Mouse (Mus musculus) cerebral cortex, adult 2 months (tissue): ENCODE data around the gene Iqcn.

Source experiments
- WGBS: fragments of 180-500 bp; shearing (Covaris S2); methylation state at CpG from one replicate; pipeline ENCODE4 v1.1.7; 2018; 5-methylcytosine and 5-hydroxymethylcytosine counted together

Iqcn gene

GRCm38 (mm10) chr8:70700555-70700922 lies 2.7 kb upstream of the Iqcn start:
- 1% methylated on average over 20 of the region's 20 CpGs for WGBS

- 41% methylated on average over 10 of the region's 10 CpGs for WGBS
Measured at GRCm38 (mm10) chr8:70701048-70701981, 1.9 kb upstream of the Iqcn start.

- WGBS = 72% methylated on average over 2 of the region's 2 CpGs
Measured at GRCm38 (mm10) chr8:70701982-70702841, 1.0 kb upstream of the Iqcn start.

GRCm38 (mm10) chr8:70702842-70703182 lies 445 bp upstream of the Iqcn start:
- WGBS = 60% methylated on average over 3 of the region's 3 CpGs

GRCm38 (mm10) chr8:70708281-70708680 lies 5.0 kb downstream of the Iqcn start:
- 89% methylated on average over 14 of the region's 14 CpGs for WGBS

DNA sequence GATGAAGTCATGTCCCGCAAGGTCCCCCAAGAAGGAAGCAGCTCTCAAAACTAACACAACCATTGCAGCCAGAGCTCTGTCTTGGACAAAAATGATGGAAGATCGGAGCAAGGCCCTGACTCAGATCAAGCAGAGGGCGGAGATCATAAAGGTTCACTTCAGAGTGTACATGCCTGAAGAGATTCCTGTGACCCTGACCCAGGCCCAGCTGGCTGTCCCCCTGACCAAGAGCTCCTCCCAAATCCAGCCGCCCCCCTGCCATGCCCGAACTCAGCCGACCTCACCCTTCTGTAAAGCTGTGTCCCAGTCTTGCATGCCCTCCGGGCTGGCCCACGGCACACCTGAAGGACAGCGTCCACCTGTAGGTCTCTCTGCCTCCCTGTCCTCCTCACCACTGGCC lies 6.5 kb downstream of the Iqcn start:
- 94% methylated on average over 9 of the region's 9 CpGs for WGBS

DNA sequence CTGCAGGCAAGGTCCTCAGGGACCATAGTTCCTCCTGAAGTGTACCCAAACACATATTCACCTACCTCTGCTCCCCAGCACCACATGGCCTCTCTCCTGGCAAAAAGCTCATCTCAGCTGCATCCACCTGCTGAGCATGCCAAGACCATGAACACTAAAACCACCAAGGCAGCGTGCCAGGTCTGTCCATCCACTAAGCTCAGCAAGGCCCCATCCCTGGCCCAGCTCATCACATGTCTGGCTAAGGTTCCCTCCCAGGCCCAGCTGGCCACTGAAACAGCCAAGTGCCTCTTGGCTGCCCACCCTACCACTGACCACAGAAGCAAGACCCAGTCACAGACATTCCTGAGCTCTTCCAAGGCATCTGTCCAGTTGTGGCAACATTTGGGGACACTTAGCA lies 7.0 kb downstream of the Iqcn start:
- whole genome bisulfite sequencing = 93% methylated on average over 1 of the region's 1 CpGs

- WGBS = 93% methylated on average over 11 of the region's 11 CpGs
Measured at GRCm38 (mm10) chr8:70711041-70711440, 7.8 kb downstream of the Iqcn start.

DNA sequence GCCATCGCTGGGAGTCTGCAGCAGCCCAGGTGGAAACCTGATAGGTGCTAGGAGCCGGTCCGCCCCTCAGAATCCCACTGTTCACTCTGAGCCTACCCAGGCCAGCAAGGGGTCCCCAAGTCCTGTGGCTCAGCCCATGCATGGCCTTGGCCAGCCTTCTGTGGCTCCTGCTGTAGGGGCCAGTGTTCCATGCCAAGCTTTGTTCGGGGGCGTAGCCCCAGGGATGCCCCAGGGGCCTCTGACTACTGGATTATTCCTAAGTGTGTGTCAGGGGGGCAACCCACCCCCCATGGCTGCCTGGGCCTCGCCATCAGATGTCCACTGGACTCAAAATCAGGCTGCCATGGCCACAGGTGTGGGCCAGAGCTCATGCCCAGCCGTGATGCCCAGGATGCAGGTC lies 10.7 kb downstream of the Iqcn start:
- 86% methylated on average over 7 of the region's 7 CpGs for WGBS

DNA sequence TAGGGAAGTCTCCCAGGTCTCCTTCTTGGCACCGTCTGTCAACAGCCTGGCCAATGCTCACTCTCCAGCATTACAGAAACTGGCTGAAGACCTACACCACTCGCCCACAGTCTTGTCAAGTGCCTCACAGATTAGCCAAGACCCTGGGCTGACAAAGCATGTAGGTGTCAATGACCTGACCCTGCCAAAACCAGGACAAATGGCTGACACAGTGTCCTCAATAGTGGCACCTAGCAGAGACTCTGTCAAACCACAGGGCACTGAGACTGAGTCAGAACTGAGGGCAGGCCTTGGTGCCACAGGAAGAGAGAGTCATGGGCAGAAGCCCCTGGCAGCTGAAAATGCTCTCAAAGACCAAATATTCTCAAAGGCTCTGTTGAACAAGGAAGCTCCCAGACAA lies 11.8 kb downstream of the Iqcn start:
- WGBS = 87% methylated on average over 2 of the region's 2 CpGs

DNA sequence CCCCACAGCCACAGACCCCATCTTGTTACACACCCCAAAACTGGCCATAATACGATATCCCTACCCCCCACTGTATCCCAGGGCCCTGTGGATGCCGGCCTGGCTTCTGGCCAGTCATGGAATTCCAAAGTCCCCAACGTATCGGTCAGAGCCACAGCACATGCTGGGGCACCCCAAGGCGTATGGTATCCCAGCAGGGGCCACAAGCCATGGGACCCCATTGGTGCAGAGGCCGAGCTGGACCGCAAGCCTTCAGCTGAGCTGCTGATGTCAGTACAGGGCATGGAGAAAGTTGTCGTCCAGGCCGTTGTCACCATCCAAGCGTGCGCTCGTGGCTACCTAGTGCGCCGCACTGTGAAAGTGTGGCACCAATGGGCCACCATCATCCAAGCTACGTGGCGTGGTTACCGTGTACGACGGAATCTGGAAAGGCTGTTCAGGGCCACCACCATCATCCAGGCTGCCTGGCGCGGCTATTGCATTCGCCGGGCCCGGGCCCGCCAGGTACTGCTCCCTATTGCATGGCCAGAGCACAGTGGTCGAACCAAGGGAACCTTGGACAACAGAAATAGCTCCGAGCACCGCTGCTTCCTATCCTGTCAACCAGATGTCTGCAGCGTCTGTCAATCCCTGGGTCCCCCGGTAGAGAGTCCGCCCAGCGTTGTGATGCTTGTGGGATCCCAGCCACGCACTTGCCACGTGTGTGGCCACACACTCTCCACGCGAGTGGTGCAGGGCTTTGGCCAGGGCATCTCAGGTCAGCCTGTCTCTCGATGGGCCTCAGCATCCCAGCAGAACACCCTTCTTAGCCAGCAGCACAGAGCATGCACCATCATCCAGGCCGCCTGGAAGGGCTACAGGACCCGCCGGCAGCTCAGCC lies 13.5 kb downstream of the Iqcn start:
- 88% methylated on average over 40 of the region's 40 CpGs for WGBS

- 6% methylated on average over 19 of the region's 19 CpGs for WGBS
Measured at GRCm38 (mm10) chr8:70718297-70718696, 15.0 kb downstream of the Iqcn start, which contains the start of gene Gm3336. TSS of gene Gm3336 (plus strand) at chr8:70718543.

- WGBS = 65% methylated on average over 9 of the region's 9 CpGs
Measured at GRCm38 (mm10) chr8:70719796-70720270, 16.6 kb downstream of the Iqcn start.

- 4% methylated on average over 3 of the region's 3 CpGs for WGBS
Measured at GRCm38 (mm10) chr8:70720739-70721138, 17.5 kb downstream of the Iqcn start.

DNA sequence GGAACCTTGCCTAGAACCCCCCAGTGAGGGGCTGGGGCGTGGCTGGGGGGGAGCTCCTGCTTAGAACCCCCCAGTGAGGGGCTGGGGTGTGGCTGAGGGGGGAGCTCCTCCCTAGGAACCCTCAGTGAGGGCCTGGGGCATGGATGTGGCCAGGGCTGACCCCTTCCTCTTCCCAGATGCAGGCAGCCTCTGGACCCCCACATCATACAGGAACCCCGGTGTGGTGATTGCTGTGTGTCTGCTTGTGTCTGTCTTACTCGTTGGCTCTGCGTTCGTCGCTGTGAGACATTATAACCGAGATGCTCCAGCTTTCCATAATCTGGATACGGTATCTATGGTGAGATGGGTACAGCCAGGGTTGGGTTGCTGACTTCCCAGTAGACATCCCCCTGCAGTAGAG lies 18.3 kb downstream of the Iqcn start:
- 84% methylated on average over 8 of the region's 8 CpGs for WGBS

- 88% methylated on average over 7 of the region's 7 CpGs for WGBS
Measured at GRCm38 (mm10) chr8:70723486-70724210, 20.4 kb downstream of the Iqcn start, which contains the start of gene Pde4c. TSS of gene Pde4c (plus strand) at chr8:70723720.

DNA sequence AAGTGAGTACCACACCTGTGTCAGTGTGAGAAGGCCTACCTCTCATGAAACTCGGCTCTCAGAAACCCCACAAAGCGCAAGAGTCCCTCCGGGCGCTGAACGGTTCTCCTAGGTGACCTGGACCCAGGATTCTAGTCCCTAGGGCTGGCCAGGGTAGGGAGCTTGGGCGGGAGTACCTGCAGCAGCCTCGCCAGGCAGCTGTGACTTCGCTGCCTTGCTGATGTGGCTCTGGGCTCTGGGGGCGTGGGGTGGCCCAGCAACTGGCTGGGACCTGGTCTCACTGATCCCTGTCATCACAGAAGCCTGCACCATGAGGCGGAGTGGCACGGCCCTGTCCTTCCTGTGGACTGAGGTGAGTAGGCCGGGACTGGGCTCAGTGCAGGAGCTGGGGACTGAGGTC lies 21.0 kb downstream of the Iqcn start:
- WGBS = 87% methylated on average over 12 of the region's 12 CpGs

DNA sequence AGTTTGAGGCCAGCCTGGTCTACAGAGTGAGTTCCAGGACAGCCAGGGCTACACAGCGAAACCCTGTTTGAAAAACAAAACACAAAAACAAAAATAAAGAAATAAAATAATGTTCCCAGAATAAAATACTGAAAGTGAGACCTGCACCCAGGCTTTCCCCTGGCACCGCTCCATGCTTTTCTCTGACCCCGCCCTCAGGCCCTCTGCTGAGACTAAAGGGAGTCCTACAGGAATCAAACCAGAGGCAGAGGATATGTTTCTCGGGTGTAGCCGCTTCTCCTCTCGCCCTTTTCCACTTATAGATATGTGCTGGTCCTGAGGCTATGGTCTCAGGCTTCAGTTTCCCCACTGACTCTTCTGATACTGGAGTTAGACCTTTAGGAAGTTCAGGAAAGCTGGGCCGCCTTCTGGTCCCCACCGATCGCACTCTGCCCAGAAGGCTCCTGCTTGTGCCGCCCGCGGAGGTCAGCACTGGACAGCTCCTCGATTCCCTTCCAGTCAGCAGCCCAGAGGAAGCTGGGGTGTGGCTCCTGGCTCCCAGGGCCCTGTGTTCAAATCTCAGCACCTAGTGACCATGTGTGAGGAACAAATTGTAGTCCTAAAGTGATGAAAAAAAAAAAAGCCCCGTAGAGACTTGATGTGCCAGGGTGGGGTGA lies 22.7 kb downstream of the Iqcn start:
- 57% methylated on average over 14 of the region's 14 CpGs for WGBS

- 45% methylated on average over 11 of the region's 11 CpGs for WGBS
Measured at GRCm38 (mm10) chr8:70726721-70727120, 23.5 kb downstream of the Iqcn start.

DNA sequence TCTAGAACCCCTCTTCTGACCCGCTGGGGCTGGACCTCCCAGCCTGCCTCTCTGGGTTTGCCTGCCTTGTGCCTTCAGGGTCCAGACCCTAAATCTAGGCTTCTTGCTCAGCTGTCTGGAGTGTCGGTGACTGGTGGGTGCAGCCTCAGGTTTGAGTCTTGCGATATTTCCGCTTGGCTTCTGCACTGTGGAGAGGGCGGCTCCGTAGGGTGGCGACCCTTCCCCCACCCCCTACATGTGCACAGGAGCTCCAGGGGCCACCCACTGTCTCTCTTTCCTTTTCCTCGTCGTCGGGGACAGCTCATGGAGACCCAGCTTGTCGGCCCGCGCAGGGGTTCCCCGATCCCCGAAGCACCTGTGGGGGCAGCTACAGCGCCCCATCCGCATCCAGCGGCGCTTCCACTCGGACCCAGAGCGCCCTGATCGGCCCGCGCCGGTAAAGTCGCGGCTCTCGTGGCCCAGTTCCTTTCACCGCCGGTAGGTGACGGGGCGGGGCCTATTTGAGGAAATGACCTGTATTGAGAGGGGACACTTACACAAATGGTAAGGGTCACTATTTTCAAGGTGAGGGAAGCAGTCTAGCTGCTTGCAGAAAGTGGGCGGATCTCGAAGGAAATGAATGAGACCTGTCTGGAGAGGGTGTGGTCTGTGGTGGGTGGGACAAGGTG lies 26.7 kb downstream of the Iqcn start:
- 9% methylated on average over 34 of the region's 34 CpGs for WGBS
